Mouse (Mus musculus) gastrocnemius, adult 18-20 months (tissue): ENCODE measurements around the gene Actr1b. TPM values are rescaled to one million over a fixed set of nuclear protein-coding genes. Genes with fewer than 3 reads are reported as not detected.
"Not testable (repeated sequence)": the region's sequence is repeated elsewhere in the genome, so short reads cannot be mapped to it uniquely, and the experiment has no call there.

Source experiments
- DNase-seq: peaks from one replicate; pipeline ENCODE4 v3.0.0; 2021; ENCODE audit warnings: low spot score
- total RNA-seq, 2 experiments: library from RNA; stranded (reverse); gene quantifications; 2 replicates each; pipeline ENCODE4 v1.2.3; 2021

The Actr1b gene
- total RNA-seq, 2 experiments from 2014 or later, result 138 to 147 TPM

- no peak for DNase-seq
Measured at GRCm38 (mm10) chr1:36707797-36708196, 6.4 kb downstream of the Actr1b start.

- DNase-seq, result no peak
Measured at GRCm38 (mm10) chr1:36707166-36707565, 7.1 kb downstream of the Actr1b start.

DNA sequence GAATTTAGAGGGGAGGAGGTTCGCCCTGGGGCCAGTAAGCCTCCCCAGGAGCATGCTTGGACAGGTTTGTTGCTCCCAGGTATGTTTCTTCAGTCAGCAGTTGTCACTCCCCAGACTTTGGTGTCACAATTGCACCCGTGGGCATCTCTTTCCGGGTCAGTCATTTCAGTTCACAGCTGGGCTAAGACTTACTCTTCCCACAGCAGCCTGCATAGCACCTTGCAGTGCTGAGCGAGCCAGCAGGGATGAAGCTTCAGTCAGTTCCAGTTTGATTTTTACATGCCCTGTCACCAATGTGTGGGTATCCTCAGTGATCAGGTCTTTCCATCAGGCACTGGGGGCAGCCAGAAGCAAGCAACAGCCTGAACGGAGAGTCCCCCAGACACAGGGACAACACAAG, 17.2 kb downstream of the Actr1b start:
- DNase-seq, result no peak

DNA sequence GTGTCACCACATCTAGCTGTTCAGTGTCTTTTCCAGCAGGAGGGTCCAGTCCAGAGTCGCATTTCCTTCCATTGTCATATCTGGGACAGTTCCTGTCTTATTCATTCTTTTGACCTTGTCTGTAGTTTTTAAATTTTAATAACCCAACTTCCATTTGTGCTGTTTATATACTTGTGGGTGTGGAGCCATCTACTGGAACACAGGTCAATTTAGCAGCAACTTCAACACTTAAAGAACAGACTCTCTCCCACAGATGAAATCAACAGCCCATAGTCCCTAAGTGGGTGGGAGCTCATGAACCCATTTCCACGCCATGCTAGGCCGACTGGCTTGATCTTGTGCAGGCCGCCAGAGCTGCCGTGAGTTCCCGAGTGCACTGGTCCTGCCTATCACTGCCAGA, 17.8 kb downstream of the Actr1b start:
- DNase-seq, result no peak

DNA sequence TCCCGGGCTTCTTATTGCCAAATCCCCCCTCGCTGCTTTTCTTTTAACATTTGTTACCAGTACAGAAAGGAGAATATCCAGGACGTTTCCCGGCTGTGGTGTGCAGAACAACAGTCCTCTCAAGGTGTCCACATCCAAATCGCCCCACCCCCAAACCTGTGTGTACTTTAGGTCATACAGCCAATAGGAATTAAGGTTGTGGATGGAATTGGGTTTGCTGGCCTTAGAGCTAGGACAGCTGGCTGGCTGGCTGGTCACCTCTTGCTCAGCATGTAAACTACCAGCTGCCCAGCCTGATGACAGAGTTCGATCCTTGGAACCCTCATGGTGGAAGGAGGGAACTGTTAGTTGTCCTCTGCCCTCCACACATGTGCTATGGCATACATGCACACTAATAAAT, 19.4 kb downstream of the Actr1b start:
- no peak for DNase-seq

GRCm38 (mm10) chr1:36691271-36692155, 22.7 kb downstream of the Actr1b start, which contains the start of gene Cox5b:
Cox5b (plus strand) TSS chr1:36691449.
- peak; percentile 98 for DNase-seq

GRCm38 (mm10) chr1:36690671-36691235, 23.5 kb downstream of the Actr1b start:
- no peak for DNase-seq

GRCm38 (mm10) chr1:36683810-36684467, 30.3 kb downstream of the Actr1b start:
- peak; percentile 82 for DNase-seq

DNA sequence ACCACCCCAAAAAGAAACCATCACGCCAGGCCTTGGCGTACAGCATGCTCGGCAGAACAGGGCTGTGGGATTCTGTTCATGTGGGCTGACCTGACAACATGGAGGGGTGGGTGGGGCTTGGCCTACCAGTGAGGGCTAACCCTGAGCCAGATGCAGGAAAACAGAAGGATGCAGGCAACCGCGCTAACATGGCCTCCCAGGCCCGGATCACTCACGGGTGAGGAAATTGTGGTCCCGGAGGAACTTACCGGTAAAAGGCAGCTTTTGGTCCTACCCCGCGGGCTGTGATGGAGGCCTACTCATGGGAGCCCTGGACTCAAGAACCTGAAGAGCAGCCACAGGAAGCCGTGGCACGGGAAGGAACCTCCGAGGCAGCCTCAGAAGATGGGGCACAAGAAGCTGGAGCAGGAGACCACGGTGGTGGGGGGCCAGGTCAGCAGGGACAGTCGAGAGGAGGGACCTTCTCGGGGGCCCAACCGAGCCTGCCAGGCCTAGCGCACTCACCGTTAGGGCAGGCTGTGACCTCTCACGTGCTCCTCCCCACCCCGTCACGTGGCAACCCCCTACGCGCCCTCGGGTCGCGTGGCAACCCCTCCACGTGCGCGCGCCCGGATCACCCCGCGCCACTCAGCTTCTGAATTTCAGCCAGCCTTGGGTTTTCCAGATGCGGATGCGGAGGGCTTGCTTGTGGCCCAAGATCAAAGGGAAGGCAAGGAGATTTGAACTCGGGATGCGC, 31.4 kb downstream of the Actr1b start, which contains the start of gene Fam178b:
Gene Fam178b, minus strand, starts transcription at position 564 of the 736 bp plus-strand sequence.
- no peak for DNase-seq

- no peak for DNase-seq
Measured at GRCm38 (mm10) chr1:36680893-36681292, 33.3 kb downstream of the Actr1b start.

GRCm38 (mm10) chr1:36674936-36675335, 39.3 kb downstream of the Actr1b start:
- no peak for DNase-seq

- no peak for DNase-seq
Measured at GRCm38 (mm10) chr1:36672648-36673350, 41.4 kb downstream of the Actr1b start.

DNA sequence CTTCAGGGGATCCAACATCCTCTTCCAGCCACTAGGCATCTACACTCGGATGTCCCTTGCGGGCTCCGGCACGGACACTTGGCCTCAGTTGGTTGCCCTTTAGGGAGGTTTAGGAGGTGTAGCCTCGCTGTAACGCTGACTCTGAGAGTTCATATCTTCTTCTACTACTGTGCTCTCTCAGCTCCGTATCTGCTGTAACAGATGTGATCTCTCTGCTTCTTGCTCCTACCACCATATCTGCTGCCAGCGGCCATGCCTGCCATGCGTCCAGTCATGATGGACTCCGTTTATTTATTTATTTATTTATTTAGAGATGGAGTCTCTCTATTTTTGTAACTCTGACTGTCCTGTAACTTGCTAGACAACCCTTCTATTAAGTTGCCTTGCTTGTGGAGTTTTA, 43.0 kb downstream of the Actr1b start:
- no peak for DNase-seq

- DNase-seq, result no peak
Measured at GRCm38 (mm10) chr1:36670256-36670655, 44.0 kb downstream of the Actr1b start.

- DNase-seq, result not testable (repeated sequence)
Measured at GRCm38 (mm10) chr1:36668007-36668406, 46.2 kb downstream of the Actr1b start.

DNA sequence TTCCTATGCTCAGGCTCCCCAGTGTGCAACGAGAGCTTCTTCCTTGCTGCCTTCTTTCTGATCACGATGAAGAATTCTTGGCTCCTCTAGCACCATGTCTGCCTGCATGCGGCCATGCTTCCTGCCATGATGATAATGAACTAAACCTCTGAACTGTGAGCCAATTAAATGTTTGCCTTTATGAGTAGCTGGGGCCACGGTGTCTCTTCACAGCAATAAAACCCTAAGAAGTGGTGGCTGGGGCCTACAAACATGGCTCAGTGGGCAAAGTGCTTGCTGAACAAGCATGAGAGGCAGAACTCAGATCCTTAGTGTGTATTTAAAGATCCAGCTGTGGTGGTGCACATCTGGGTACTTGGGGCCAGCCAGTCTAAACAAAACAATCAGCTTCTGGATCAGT, 48.3 kb downstream of the Actr1b start:
- DNase-seq, result no peak

DNA sequence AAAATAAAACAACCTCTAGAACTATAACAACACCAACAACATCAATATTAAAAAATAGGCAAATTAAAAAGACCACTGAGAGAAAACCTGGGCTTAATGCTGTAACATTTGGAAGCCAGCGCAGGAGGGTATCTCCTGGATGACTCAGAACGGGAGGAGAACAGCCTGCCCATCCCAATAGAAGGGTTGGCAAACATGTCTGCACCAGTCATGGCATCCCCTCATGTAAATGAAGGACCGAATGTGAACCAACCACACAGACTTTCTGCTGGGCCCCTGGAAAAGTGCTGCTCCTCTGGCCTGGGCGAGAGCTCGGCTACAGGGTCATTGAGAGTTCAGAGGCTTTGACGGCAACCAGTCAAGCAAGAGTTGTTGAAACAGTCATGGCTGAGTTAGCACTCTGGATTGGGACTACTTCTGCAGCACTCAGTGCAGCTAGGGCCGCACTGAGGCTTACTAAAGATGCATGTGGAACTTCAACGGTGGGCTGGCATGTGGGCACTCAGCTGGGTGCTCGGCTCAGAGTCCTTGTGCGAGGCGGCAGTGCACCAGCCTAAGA, 49.0 kb downstream of the Actr1b start:
- DNase-seq, result no peak

DNA sequence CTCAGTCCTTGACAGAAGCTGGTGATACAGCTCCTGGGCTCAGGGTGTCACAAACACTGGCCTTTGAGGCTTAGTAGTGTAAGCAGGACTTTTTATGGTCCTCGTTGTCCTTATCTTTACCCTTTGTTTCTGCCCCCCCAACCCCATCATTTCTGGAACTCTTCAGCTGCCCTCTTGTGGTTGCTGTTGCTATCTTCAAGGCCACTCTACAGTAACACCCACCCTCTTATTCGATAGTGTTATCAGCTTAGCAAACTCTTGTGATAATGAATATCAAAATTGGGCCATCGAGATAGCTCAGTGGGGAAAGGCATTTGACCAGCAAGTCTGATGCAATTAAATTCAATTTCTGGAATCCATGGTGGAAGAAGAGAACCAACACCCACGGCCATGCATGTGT, 49.8 kb downstream of the Actr1b start:
- DNase-seq, result peak; percentile 30

- DNase-seq, result no peak
Measured at GRCm38 (mm10) chr1:36658621-36659399, 55.4 kb downstream of the Actr1b start.
